Mouse (Mus musculus): ENCODE data around the gene Kcnj14. TPM values are rescaled to one million over a fixed set of nuclear protein-coding genes. Genes with fewer than 3 reads are reported as not detected.

Gene Kcnj14
- polyA plus RNA-seq (2015; fragmentation: Nextera tagmentation; extraction: Ambion mirVana), result 0.62 and 0.73 TPM in 2 replicates

- WGBS, result 67% methylated on average over 7 of the region's 7 CpGs
- ATAC-seq, result no peak
- Histone ChIP-seq H3K9me3 (no peaks in the 10 kb centered on the region), H3K4me1 (replicated peaks) (peaks cover 3% of the 10 kb centered on the region), H3K36me3 (peaks cover 63% of the 10 kb centered on the region), H3K4me3 (replicated peaks) (no peak within 1 kb of the TSS), H3K27ac (no peak within 1 kb of the TSS), H3K9ac (replicated peaks) (no peak within 1 kb of the TSS), H3K27me3 (peaks cover 11% of the 10 kb centered on the region), H3K4me2 (replicated peaks) (no peak within 1 kb of the TSS)
Observed at GRCm38 (mm10) chr7:45824598-45824997, at the start of gene Kcnj14. Gene Kcnj14 (minus strand): TSS chr7:45824782.

DNA sequence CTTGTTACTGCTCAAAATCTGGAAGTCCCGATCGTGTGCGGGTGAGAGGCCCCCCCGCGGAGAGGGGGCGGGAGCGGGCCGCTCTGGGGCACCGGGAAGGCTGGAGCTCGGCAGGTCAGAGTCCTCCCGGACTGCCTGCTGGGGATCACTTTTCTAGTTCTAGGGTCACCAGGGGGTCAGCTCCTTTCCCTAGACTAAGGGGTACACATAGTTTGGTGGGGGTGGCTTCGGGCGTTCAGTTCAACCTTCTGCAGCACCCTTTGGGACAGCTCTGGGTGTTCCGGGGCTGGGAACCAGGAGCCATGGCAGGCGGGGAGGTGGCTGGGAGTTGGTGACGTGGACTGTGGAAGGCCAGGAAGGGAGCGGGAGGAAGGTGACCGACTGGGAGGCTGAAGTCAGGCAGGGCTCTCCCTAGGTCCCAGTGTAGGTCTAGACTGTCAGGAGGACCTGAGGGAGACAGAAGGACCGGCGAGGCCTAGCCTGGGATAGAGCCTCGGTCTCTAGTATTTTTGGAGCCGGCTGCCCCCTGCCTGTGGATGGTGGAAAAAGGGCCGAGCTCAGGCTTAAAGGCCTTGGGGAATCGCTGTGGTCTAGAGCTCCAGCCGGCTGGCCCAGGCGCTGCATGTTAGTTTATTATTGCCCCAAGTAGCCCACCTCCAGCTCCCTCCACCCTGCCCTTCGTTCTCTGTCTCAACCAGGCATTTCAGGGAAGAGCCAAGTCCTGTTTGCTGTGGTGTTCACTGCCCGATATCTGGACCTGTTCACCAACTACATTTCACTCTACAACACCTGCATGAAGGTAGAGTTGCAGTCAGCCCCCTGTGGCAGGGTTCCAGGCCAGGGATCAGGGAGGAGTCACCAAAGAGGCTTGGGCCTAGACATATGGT lies 48.7 kb upstream of the Kcnj14 start:
- Histone ChIP-seq H3K4me2 (replicated peaks) (peak overlapping the region; percentile 76), H3K4me3 (replicated peaks) (peak overlapping the region; percentile 90), H3K4me1 (replicated peaks) (peaks cover 50% of the 10 kb centered on the region), H3K36me3 (peaks cover 36% of the 10 kb centered on the region), H3K9ac (replicated peaks) (peak overlapping the region; percentile 97), H3K9me3 (no peaks in the 10 kb centered on the region), H3K27ac (peak overlapping the region; percentile 85), H3K27me3 (peaks cover 34% of the 10 kb centered on the region)
- WGBS, result 2% methylated on average over 27 of the region's 28 CpGs
- ATAC-seq, result peak; percentile 40

- H3K4me2 ChIP-seq (replicated peaks), result peak within 1 kb of the TSS; percentile 76
- peaks cover 41% of the 10 kb centered on the region for H3K27me3 ChIP-seq
- WGBS, result 1% methylated on average over 18 of the region's 18 CpGs
- peak within 1 kb of the TSS; percentile 85 for H3K27ac ChIP-seq
- H3K36me3 ChIP-seq, result peaks cover 31% of the 10 kb centered on the region
- peak within 1 kb of the TSS; percentile 90 for H3K4me3 ChIP-seq (replicated peaks)
- no peaks in the 10 kb centered on the region for H3K9me3 ChIP-seq
- peak within 1 kb of the TSS; percentile 97 for H3K9ac ChIP-seq (replicated peaks)
- H3K4me1 ChIP-seq (replicated peaks), result peaks cover 56% of the 10 kb centered on the region
- ATAC-seq, result peak; percentile 59
Observed at GRCm38 (mm10) chr7:45872624-45873023, 48.0 kb upstream of the Kcnj14 start, which contains the start of gene Kdelr1. Gene Kdelr1 (plus strand): TSS chr7:45872772.

DNA sequence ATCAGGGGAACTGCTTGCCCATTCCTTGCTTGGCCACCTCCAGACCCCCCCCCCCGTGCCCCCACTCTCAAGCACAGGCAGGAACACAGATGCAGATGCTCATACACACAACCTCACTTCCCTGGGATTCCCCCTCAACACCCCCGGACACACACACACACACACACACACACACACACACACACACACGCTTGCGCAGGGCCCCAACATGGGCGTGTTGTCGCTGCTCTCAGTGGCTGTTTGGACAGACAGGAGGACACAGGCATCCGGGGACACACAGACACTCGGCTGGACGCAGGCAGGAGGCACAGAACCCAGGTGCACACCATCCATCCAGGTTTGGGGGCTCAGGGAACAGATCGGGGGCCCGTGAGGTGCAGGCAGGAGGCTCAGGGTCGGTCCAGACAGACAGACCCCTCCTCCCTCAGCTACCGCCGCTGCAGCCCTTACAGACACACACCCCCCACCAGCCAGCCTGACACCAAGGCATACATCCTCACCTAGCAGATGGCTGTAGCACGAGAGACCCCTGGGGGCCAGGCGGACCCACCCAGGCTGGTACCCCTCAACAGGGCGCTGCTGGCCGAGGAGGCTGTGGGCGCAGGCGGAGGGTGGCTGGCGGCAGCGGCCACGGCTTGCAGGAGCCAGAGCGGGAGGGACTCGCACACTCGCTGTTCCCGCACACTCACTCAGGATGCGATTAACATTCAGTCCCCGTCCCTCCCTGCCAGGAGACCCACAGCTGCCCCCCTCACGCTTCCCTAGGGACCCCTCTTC lies 45.9 kb upstream of the Kcnj14 start:
- Histone ChIP-seq H3K27me3 (peaks cover 49% of the 10 kb centered on the region), H3K9ac (replicated peaks) (peak overlapping the region; percentile 74), H3K36me3 (peaks cover 12% of the 10 kb centered on the region), H3K9me3 (no peaks in the 10 kb centered on the region), H3K27ac (peak overlapping the region; percentile 56; the same call in 1 of the 2 replicates), H3K4me2 (replicated peaks) (peak overlapping the region; percentile 76), H3K4me1 (replicated peaks) (peaks cover 69% of the 10 kb centered on the region), H3K4me3 (replicated peaks) (peak overlapping the region; percentile 45)
- ATAC-seq, result peak; percentile 12; the same call in 1 of the 2 replicates
- 2% methylated on average over 29 of the region's 30 CpGs for WGBS

DNA sequence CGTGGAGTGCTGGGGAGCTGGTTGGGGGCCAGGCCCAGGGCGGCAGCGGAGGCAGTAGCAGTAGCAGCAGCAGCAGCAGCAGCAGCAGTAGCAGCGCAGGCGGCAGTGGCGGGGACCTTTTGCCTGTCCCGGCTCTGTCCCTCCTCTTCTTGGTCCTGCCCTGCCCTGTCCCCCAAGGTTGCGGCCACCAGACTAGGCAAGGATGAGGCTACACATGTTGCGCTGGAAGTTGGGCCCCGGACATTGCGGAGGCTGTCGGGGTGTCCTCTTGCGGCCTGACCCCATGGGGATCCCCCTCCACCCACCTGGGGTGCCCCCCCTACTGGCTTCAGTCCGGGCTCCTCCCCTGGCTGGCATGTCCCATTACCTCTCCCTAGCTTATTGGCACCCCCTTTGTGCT lies 45.2 kb upstream of the Kcnj14 start:
- 2% methylated on average over 14 of the region's 14 CpGs for whole genome bisulfite sequencing

GRCm38 (mm10) chr7:45869107-45869670 lies 44.6 kb upstream of the Kcnj14 start:
- Histone ChIP-seq H3K9ac (replicated peaks) (peak overlapping the region; percentile 74), H3K36me3 (0 out of 2 replicates have a peak, but pooled peaks cover 2% of the 10 kb centered on the region), H3K4me2 (replicated peaks) (peak overlapping the region; percentile 76), H3K9me3 (no peaks in the 10 kb centered on the region), H3K27ac (no peak overlapping the region), H3K4me3 (replicated peaks) (peak overlapping the region; percentile 45), H3K4me1 (replicated peaks) (peaks cover 59% of the 10 kb centered on the region), H3K27me3 (peaks cover 49% of the 10 kb centered on the region)
- WGBS, result 13% methylated on average over 8 of the region's 8 CpGs
- no peak for ATAC-seq

More for the DNA sequence above, 45.2 kb upstream of the Kcnj14 start:
- peaks cover 49% of the 10 kb centered on the region for H3K27me3 ChIP-seq
- peaks cover 65% of the 10 kb centered on the region for H3K4me1 ChIP-seq (replicated peaks)
- no peaks in the 10 kb centered on the region for H3K9me3 ChIP-seq
- H3K9ac ChIP-seq (replicated peaks), result peak overlapping the region; percentile 74
- ATAC-seq, result no peak
- H3K27ac ChIP-seq, result no peak overlapping the region
- peak overlapping the region; percentile 76 for H3K4me2 ChIP-seq (replicated peaks)
- H3K4me3 ChIP-seq (replicated peaks), result peak overlapping the region; percentile 45
- peaks cover 8% of the 10 kb centered on the region; the same call in 1 of the 2 replicates for H3K36me3 ChIP-seq

DNA sequence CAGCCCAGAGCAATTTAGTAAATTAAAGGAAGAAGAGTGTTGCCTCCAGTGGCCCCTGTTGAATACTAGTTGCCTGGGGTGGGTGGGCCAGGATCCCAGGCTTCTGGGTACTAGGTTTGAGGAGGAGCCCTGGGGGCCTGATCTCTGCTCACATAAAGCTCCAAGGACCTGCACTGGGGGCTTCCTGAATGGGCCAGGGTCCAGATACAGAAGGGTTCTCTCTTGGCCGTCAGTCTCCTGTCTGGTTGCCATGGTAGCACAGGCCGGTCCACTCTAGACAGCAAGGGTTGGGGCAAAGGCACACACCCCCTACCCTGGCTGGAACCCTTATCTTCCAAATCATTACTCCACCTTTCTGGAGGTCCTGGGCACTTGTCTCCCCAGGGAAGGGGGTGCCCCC lies 43.3 kb upstream of the Kcnj14 start:
- Histone ChIP-seq H3K4me2 (replicated peaks) (peak overlapping the region; percentile 76), H3K9ac (replicated peaks) (peak overlapping the region; percentile 74; the same call in 1 of the 2 replicates), H3K27ac (no peak overlapping the region), H3K4me3 (replicated peaks) (0 out of 2 replicates have a peak overlapping the region, but pooled peaks have one; percentile 9), H3K9me3 (no peaks in the 10 kb centered on the region), H3K4me1 (replicated peaks) (peaks cover 51% of the 10 kb centered on the region), H3K27me3 (peaks cover 49% of the 10 kb centered on the region), H3K36me3 (no peaks in the 10 kb centered on the region)
- WGBS, result 22% methylated on average over 2 of the region's 2 CpGs
- ATAC-seq, result 0 out of 2 replicates have a peak, but pooled peaks have one; percentile 13

DNA sequence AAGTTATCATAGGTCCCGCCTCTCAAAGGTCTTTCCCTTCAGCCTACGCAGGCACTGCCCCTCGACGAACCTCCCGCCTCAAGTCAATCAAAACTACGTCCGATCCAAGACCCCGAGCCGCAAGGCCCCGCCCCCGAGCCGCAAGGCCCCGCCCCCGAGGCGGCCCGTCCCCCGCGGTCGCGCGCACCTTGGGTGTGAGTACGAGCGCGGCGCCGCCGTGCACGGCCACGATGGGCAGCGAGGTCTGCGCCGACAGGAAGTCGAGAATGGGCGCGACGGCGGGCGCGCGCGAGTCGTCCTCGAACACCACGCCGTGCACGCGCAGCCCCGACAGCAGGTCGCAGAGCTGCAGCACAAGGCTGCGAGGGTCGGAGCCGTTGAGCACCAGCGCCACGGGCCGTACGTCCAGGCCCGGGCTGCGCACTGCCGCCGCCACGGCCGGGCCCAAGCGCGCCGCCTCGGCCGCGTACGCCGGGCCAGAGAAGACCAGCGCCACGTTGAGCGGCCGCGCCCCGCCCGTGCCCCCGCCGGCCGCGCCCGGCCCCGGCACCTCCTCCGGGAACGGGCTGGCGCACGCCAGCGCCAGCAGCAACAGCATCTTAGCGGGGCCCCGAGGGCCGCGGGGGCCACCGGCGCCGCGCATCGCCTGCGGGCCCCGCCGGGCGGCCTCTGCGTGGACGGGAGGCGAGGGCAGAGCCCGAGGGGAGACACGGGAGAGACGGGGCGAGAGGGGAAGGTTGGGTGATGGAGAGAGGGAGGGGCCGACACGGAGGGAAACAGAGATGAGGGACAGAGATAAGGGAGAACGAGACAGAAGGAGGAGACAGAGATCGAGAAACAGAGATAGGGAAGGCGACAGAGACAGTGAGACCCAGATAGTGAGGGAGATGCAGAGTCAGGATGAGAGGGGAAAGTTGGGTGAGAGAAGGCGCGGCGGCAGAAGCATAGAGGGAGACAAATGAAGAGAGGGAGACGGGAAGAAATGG lies 41.6 kb upstream of the Kcnj14 start:
- WGBS, result 1% methylated on average over 116 of the region's 117 CpGs
- ATAC-seq, result peak; percentile 63
- Histone ChIP-seq H3K4me2 (replicated peaks) (peak overlapping the region; percentile 76), H3K36me3 (no peaks in the 10 kb centered on the region), H3K9me3 (no peaks in the 10 kb centered on the region), H3K27ac (peak overlapping the region; percentile 58), H3K4me1 (replicated peaks) (peaks cover 49% of the 10 kb centered on the region), H3K27me3 (peaks cover 41% of the 10 kb centered on the region), H3K4me3 (replicated peaks) (peak overlapping the region; percentile 61), H3K9ac (replicated peaks) (peak overlapping the region; percentile 82)

GRCm38 (mm10) chr7:45864435-45864834 lies 39.9 kb upstream of the Kcnj14 start:
- Histone ChIP-seq H3K9me3 (no peaks in the 10 kb centered on the region), H3K4me1 (replicated peaks) (peaks cover 43% of the 10 kb centered on the region), H3K36me3 (no peaks in the 10 kb centered on the region), H3K27me3 (peaks cover 35% of the 10 kb centered on the region), H3K9ac (replicated peaks) (no peak overlapping the region), H3K4me3 (replicated peaks) (no peak overlapping the region), H3K27ac (no peak overlapping the region), H3K4me2 (replicated peaks) (no peak overlapping the region)
- 68% methylated on average over 3 of the region's 3 CpGs for WGBS
- ATAC-seq, result no peak

DNA sequence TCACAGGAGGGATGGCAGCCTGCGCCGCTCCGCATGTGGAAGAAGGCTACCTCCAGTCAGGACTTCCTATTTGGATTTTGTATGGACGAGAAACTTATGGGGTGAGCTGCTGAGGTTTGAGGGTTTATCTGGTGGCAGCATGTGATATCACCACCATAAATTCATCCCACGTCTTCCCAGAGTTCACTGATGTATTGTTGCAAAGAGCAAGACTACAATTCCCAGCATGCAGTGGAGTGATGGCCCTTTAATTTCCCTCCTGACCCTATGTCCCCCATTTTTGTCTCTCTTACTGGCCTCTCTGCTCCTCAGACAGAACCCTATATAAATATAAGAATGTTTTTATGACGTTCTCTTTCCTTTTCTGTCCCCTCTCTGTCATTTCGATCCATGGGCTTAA lies 38.2 kb upstream of the Kcnj14 start:
- no peak overlapping the region for H3K4me2 ChIP-seq (replicated peaks)
- no peaks in the 10 kb centered on the region for H3K36me3 ChIP-seq
- no peak overlapping the region for H3K27ac ChIP-seq
- ATAC-seq, result no peak
- no peaks in the 10 kb centered on the region for H3K9me3 ChIP-seq
- H3K27me3 ChIP-seq, result peaks cover 35% of the 10 kb centered on the region
- peaks cover 28% of the 10 kb centered on the region for H3K4me1 ChIP-seq (replicated peaks)
- 88% methylated on average over 7 of the region's 7 CpGs for WGBS
- H3K4me3 ChIP-seq (replicated peaks), result no peak overlapping the region
- no peak overlapping the region for H3K9ac ChIP-seq (replicated peaks)

GRCm38 (mm10) chr7:45859008-45859407 lies 34.4 kb upstream of the Kcnj14 start:
- H3K27ac ChIP-seq, result no peak overlapping the region
- peaks cover 26% of the 10 kb centered on the region for H3K4me1 ChIP-seq (replicated peaks)
- no peak overlapping the region for H3K9ac ChIP-seq (replicated peaks)
- H3K4me3 ChIP-seq (replicated peaks), result no peak overlapping the region
- H3K36me3 ChIP-seq, result no peaks in the 10 kb centered on the region
- ATAC-seq, result no peak
- H3K9me3 ChIP-seq, result no peaks in the 10 kb centered on the region
- no peak overlapping the region for H3K4me2 ChIP-seq (replicated peaks)
- WGBS, result 63% methylated on average over 4 of the region's 4 CpGs
- H3K27me3 ChIP-seq, result peaks cover 45% of the 10 kb centered on the region
